Mouse (Mus musculus) liver, embryonic 14.5 days (tissue): ENCODE data around the gene Emc7.

Source experiments
- CTCF ChIP-seq: IDR thresholded peaks from 2 replicates; pipeline ENCODE4 v1.5.1; 2016; ENCODE audit warnings: antibody characterized with exemption, low read depth, control low read depth
- EP300 ChIP-seq: IDR thresholded peaks from 2 replicates; pipeline ENCODE4 v1.6.1; 2016; ENCODE audit warnings: antibody characterized with exemption, low read depth

DNA sequence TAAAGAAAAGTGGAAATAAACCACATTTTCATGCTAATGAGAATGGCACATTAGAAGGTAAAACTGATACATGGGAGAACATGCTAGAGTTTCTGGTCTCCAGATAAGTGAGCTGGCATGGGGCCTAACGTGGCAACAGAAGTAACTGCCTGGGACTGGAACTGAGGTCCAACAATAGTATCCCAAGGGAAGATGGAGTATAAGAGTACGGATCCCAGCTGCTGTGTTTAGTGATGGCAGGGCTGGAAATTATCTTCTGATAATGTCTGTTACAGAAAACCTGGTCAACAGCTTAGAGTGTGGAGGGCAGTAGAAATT, 28.5 kb downstream of the Emc7 start:
- no peak for TF ChIP-seq EP300
- no peak for TF ChIP-seq CTCF
